Mouse (Mus musculus): ENCODE measurements around the gene Mapkapk3.

The Mapkapk3 gene

GRCm38 (mm10) chr9:107254925-107255324 lies 34.8 kb downstream of the Mapkapk3 start:
- in situ Hi-C loops (cut with MboI; ENCODE audit: low pct_unique_long_range_greater_than_20kb in 1 of 2, low sequenced_read_pairs in 2 of 2, unreplicated experiment in 1 of 2) = no loop called here

- in situ Hi-C loops (cut with MboI; ENCODE audit: low pct_unique_long_range_greater_than_20kb in 1 of 2, low sequenced_read_pairs in 2 of 2, unreplicated experiment in 1 of 2) = no loop called here
Measured at GRCm38 (mm10) chr9:107254476-107254875, 35.2 kb downstream of the Mapkapk3 start.

- in situ Hi-C loops (cut with MboI; ENCODE audit: low pct_unique_long_range_greater_than_20kb in 1 of 2, low sequenced_read_pairs in 2 of 2, unreplicated experiment in 1 of 2) = no loop called here
Measured at GRCm38 (mm10) chr9:107252164-107252563, 37.5 kb downstream of the Mapkapk3 start.

GRCm38 (mm10) chr9:107250416-107251337 lies 39.0 kb downstream of the Mapkapk3 start:
- in situ Hi-C loops (cut with MboI; ENCODE audit: low pct_unique_long_range_greater_than_20kb in 1 of 2, low sequenced_read_pairs in 2 of 2, unreplicated experiment in 1 of 2) = no loop called here

- in situ Hi-C loops (cut with MboI; ENCODE audit: low pct_unique_long_range_greater_than_20kb in 1 of 2, low sequenced_read_pairs in 2 of 2, unreplicated experiment in 1 of 2) = loop anchor here (5.0 to 10.0 kb wide), 3 partner anchors 38 to 96 kb away; partner anchors contain the start of genes 6430571L13Rik (in 1 of the 2) and Mapkapk3 (in 1 of the 2)
Measured at GRCm38 (mm10) chr9:107249154-107249553, 40.5 kb downstream of the Mapkapk3 start.

- in situ Hi-C loops (cut with MboI; ENCODE audit: low pct_unique_long_range_greater_than_20kb in 1 of 2, low sequenced_read_pairs in 2 of 2, unreplicated experiment in 1 of 2) = loop anchor here (5.0 to 10.0 kb wide), 3 partner anchors 41 to 99 kb away; partner anchors contain the start of genes 6430571L13Rik (in 1 of the 2) and Mapkapk3 (in 1 of the 2)
Measured at GRCm38 (mm10) chr9:107246170-107246569, 43.5 kb downstream of the Mapkapk3 start.

- in situ Hi-C loops (cut with MboI; ENCODE audit: low pct_unique_long_range_greater_than_20kb in 1 of 2, low sequenced_read_pairs in 2 of 2, unreplicated experiment in 1 of 2) = loop anchor here (5.0 to 10.0 kb wide), 3 partner anchors 42 to 99 kb away; partner anchors contain the start of genes 6430571L13Rik (in 1 of the 2) and Mapkapk3 (in 1 of the 2)
Measured at GRCm38 (mm10) chr9:107245311-107245710, 44.4 kb downstream of the Mapkapk3 start.

- in situ Hi-C loops (cut with MboI; ENCODE audit: low pct_unique_long_range_greater_than_20kb in 1 of 2, low sequenced_read_pairs in 2 of 2, unreplicated experiment in 1 of 2) = no loop called here
Measured at GRCm38 (mm10) chr9:107236151-107236550, 53.5 kb downstream of the Mapkapk3 start.

- in situ Hi-C loops (cut with MboI; ENCODE audit: low pct_unique_long_range_greater_than_20kb in 1 of 2, low sequenced_read_pairs in 2 of 2, unreplicated experiment in 1 of 2) = no loop called here
Measured at GRCm38 (mm10) chr9:107235261-107235660, 54.4 kb downstream of the Mapkapk3 start.

- in situ Hi-C loops (cut with MboI; ENCODE audit: low pct_unique_long_range_greater_than_20kb in 1 of 2, low sequenced_read_pairs in 2 of 2, unreplicated experiment in 1 of 2) = no loop called here
Measured at GRCm38 (mm10) chr9:107232140-107232539, 57.5 kb downstream of the Mapkapk3 start.

GRCm38 (mm10) chr9:107231539-107232139 lies 58.0 kb downstream of the Mapkapk3 start, which contains the start of gene Dock3:
Gene Dock3, minus strand, starts transcription at chr9:107231909.
- in situ Hi-C loops (cut with MboI; ENCODE audit: low pct_unique_long_range_greater_than_20kb in 1 of 2, low sequenced_read_pairs in 2 of 2, unreplicated experiment in 1 of 2) = no loop called here

- in situ Hi-C loops (cut with MboI; ENCODE audit: low pct_unique_long_range_greater_than_20kb in 1 of 2, low sequenced_read_pairs in 2 of 2, unreplicated experiment in 1 of 2) = no loop called here
Measured at GRCm38 (mm10) chr9:107230991-107231538, 58.6 kb downstream of the Mapkapk3 start.

- in situ Hi-C loops (cut with MboI; ENCODE audit: low pct_unique_long_range_greater_than_20kb in 1 of 2, low sequenced_read_pairs in 2 of 2, unreplicated experiment in 1 of 2) = no loop called here
Measured at GRCm38 (mm10) chr9:107224597-107224996, 65.1 kb downstream of the Mapkapk3 start.

Measured in mouse embryonic stem cell (cell line).